Mouse (Mus musculus): ENCODE results near the gene Slc24a2.

The Slc24a2 gene

DNA sequence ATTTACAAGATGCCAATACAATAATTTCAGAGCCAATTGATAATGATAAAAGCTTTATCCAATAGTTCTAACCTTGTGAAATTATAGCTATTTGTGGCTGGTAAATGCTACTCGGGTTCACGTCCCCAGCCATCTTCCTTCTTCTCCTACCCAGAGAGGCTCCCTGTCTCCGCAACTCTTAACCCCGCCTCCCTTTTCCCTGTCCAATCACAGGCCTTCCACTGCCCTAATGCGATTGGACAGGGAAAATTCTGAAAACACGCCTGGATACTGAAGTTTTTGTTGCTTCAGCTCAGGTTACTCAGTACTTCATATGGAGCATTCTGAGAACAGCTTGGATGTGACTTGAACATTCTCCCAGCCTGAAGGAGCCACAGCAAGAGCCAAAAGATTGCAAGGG lies 287.0 kb downstream of the Slc24a2 start:
- DNase-seq = no peak

DNA sequence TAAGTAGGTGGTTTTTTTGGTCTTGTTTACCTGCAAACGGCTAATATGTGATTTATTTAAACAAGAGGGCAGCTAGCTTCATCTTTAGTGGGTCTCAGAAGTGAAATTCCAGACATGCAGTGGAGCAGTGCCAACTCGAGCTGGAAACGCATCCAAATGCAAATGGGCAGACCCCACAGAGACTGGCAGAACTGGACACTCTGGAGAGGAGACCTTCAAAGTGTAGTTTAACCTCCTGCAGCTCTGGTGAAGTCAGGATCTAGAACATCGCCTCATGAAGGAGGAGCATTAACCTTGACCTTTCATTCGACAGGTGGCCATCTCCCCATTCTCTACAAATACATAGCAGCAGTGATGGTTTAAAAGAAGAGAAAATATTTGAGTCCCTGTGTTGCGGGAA lies 287.6 kb downstream of the Slc24a2 start:
- DNase-seq = no peak

DNA sequence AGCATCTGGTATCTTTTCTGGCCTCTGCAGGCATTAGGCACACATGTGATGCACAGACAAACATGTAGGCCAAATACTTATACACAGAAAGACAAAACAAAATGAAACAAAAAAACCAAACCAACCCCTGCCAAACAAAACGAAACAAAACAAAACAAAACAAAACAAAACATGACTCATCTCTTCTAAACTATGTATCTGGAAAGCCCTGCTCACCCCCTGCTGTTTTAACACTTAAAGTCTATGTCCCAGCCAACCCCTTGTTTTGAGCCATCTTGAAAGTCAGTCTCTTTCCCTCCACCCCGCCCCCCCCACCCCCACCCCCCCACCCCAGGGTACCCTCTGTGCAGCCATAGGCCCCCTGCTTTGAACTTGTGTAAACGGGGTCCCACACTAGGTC lies 293.6 kb downstream of the Slc24a2 start:
- DNase-seq = no peak

DNA sequence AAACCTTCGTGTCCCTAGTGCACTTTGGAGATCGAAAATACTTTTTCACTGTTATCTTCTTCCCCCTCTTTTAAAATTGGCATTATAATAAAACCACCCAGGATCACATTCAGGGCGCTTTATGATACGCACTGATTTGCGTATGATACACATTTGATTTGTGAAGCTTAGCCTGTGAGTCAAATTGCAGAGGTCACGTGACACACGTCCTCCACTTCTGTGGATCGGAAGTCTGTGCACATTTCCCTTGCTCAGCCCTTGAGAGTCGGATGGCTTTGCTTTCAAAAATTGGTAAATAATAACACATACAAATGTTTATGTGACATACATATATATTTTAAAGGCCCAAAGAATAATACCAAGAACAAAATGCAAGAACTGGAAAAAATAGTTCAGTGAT lies 294.1 kb downstream of the Slc24a2 start:
- DNase-seq = no peak
